Comparison of ENCODE assay signal across 9 mouse cellular contexts in genomic region chr17:53694039-53694438, GRCm38 (mm10). TPM values are rescaled to one million over a fixed set of nuclear protein-coding genes. Genes with fewer than 3 reads are reported as not detected.
A peak's percentile ranks its signal among the peaks of the same experiment; 100 is the strongest.
DNase-seq lines count a peak whose midpoint lies in the region; ATAC-seq and TF ChIP-seq lines count a peak whose summit lies in the region.
"Had no signal": no experiment of that assay in that cellular context is flagged by ENCODE, and none has a peak within 500 bp of the region (broad histone marks: within the 10 kb centered on the region; RNA-seq: fewer than 3 reads in every experiment).

No protein-coding gene starts in this region.

- H3K36me3 ChIP-seq in heart, embryonic 12.5 days: no peaks in the 10 kb centered on the region
- H3K36me3 ChIP-seq in heart, postnatal 0 days (replicated peaks; ENCODE audit: control insufficient read depth, insufficient read depth, low read length): no peaks in the 10 kb centered on the region

- H3K9ac ChIP-seq in heart, embryonic 12.5 days: no peak overlapping the region
- no peak overlapping the region for H3K9ac ChIP-seq in heart, postnatal 0 days (replicated peaks; ENCODE audit: low read depth, low read length)

- H3K4me1 ChIP-seq in heart, embryonic 12.5 days (replicated peaks): peaks cover 7% of the 10 kb centered on the region
- no peaks in the 10 kb centered on the region for H3K4me1 ChIP-seq in heart, postnatal 0 days (ENCODE audit: control insufficient read depth, insufficient read depth)

- H3K9me3 ChIP-seq in heart, embryonic 12.5 days (replicated peaks): 0 out of 2 replicates have a peak, but pooled peaks cover 2% of the 10 kb centered on the region
- H3K9me3 ChIP-seq in heart, postnatal 0 days (replicated peaks; ENCODE audit: control insufficient read depth, low read length): no peaks in the 10 kb centered on the region

- TF ChIP-seq EP300 in heart, postnatal 0 days (IDR thresholded peaks at IDR 0.05; ENCODE audit: low read depth): no peak

- no peak overlapping the region for H3K4me2 ChIP-seq in heart, embryonic 12.5 days
- H3K4me2 ChIP-seq in heart, postnatal 0 days (ENCODE audit: low read depth, low read length): no peak overlapping the region

- WGBS in heart, embryonic 12.5 days: 74% methylated on average over 2 of the region's 2 CpGs
- 65% methylated on average over 2 of the region's 2 CpGs for WGBS in heart, postnatal 0 days

- H3K27ac ChIP-seq in heart, embryonic 12.5 days (ENCODE audit: poor library complexity, severe bottlenecking): no peak overlapping the region
- no peak overlapping the region for H3K27ac ChIP-seq in heart, postnatal 0 days (ENCODE audit: low read depth)
- H3K27ac ChIP-seq: macrophage had no signal

- no peaks in the 10 kb centered on the region for H3K27me3 ChIP-seq in heart, embryonic 12.5 days (replicated peaks)
- H3K27me3 ChIP-seq in heart, postnatal 0 days (ENCODE audit: control insufficient read depth, insufficient read depth, low read length): no peaks in the 10 kb centered on the region

- no peak overlapping the region for H3K4me3 ChIP-seq in heart, embryonic 12.5 days
- H3K4me3 ChIP-seq in heart, postnatal 0 days (ENCODE audit: low read depth, low read length): no peak overlapping the region

- peak; percentile 86 for DNase-seq in heart, adult 11 months
- DNase-seq in ovary, postnatal 36 days (ENCODE audit: low spot score): peak; percentile 10
- no peak for DNase-seq in ovary, postnatal 10 days (ENCODE audit: low spot score)
- DNase-seq in brain, adult 2 months (ENCODE audit: low read depth, low spot score): peak; percentile 82
- DNase-seq in heart, postnatal 0 days (ENCODE audit: low spot score): peak; percentile 70
- peak; percentile 15 for DNase-seq in retina, adult 2 months (ENCODE audit: low read depth, low spot score)

- TF ChIP-seq CTCF in heart, postnatal 0 days (IDR thresholded peaks at IDR 0.05; ENCODE audit: low read depth): peak; percentile 65

- no peak for ATAC-seq in heart, embryonic 12.5 days (ENCODE audit: insufficient number of reproducible peaks, low FRiP score)
- ATAC-seq in heart, postnatal 0 days (ENCODE audit: insufficient read depth, low read depth): no peak
- ATAC-seq in erythroid progenitor cell, adult 5-6 weeks (replicated peaks; ENCODE audit: low FRiP score, poor library complexity, severe bottlenecking): no peak

RNA-seq across cellular contexts. Expression of gene Sgo1, which starts 4.9 kb away (rescaled TPM):
- 26.5 and 26.8 TPM in 2 replicates for polyA plus RNA-seq in heart, embryonic 12.5 days (2016; fragmentation: Nextera tagmentation; extraction: Ambion mirVana)
- total RNA-seq in heart, postnatal 0 days (2014; rRNA removed; ENCODE audit: low replicate concordance): 1.3 and 4.8 TPM in 2 replicates
- polyA plus RNA-seq in heart, postnatal 0 days (2015; fragmentation: Nextera tagmentation; extraction: Ambion mirVana): 6.1 and 8.3 TPM in 2 replicates
- total RNA-seq in erythroid progenitor cell, adult 5-6 weeks (2015; ENCODE audit: low replicate concordance): 141 and 166 TPM in 2 replicates
- 186 and 236 TPM in 2 replicates for total RNA-seq in erythroid progenitor cell, adult 5-6 weeks (2017; ENCODE audit: low replicate concordance)

Comparison
In these comparisons a context has a peak if more than half of its experiments do, and no peak if none do; other contexts are left out.
1. RNA of gene Sgo1, which starts 4.9 kb away (total RNA-seq): 141 to 236 TPM in erythroid progenitor cell, adult 5-6 weeks; 1.3 to 4.8 TPM in heart, postnatal 0 days; every median in the first group is over 10 times any median in the second.